Mouse (Mus musculus): ENCODE results near the gene Fam155a. TPM values are rescaled to one million over a fixed set of nuclear protein-coding genes. Genes with fewer than 3 reads are reported as not detected.

Fam155a gene
- total and polyA plus RNA-seq, 2 experiments from 2014 or later = 0.04 to 1.4 TPM

DNA sequence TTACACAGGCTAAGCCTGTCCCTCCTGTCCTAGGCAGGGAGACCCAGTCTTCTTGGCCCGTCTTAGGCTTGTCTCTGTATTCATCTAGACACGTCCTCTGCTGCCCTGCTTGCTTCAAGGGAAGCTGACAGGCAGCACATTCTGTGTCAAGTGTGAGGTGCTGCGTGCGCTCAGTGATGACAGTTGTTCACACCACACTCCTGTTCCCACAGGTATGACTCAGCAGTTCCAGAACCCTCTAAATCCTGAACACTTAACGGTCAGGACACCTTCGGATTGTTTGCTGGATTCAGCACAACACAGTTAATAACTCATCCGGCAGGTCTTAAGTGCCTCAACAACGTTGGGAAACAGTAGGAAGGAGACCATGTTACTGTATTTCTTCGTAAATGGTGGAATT is 532.0 kb downstream of the Fam155a start:
- H3K36me3 ChIP-seq (replicated peaks; ENCODE audit: control insufficient read depth, insufficient read depth, low read length) = no peaks in the 10 kb centered on the region
- H3K27ac ChIP-seq (ENCODE audit: low read depth) = no peak overlapping the region
- H3K9me3 ChIP-seq (replicated peaks; ENCODE audit: control insufficient read depth, low read length) = no peaks in the 10 kb centered on the region
- H3K9ac ChIP-seq (replicated peaks; ENCODE audit: low read depth, low read length) = no peak overlapping the region
- H3K27me3 ChIP-seq (ENCODE audit: control insufficient read depth, insufficient read depth, low read length) = no peaks in the 10 kb centered on the region
- no peak for DNase-seq (ENCODE audit: low spot score)
- H3K4me1 ChIP-seq (ENCODE audit: control insufficient read depth, insufficient read depth) = no peaks in the 10 kb centered on the region
- WGBS = 47% methylated on average over 9 of the region's 9 CpGs
- ATAC-seq (ENCODE audit: insufficient read depth, low read depth) = no peak
- TF ChIP-seq EP300 (IDR thresholded peaks at IDR 0.05; ENCODE audit: low read depth) = no peak
- TF ChIP-seq CTCF (IDR thresholded peaks at IDR 0.05; ENCODE audit: low read depth) = no peak
- H3K4me3 ChIP-seq (ENCODE audit: low read depth, low read length) = no peak overlapping the region
- H3K4me2 ChIP-seq (ENCODE audit: low read depth, low read length) = no peak overlapping the region

DNA sequence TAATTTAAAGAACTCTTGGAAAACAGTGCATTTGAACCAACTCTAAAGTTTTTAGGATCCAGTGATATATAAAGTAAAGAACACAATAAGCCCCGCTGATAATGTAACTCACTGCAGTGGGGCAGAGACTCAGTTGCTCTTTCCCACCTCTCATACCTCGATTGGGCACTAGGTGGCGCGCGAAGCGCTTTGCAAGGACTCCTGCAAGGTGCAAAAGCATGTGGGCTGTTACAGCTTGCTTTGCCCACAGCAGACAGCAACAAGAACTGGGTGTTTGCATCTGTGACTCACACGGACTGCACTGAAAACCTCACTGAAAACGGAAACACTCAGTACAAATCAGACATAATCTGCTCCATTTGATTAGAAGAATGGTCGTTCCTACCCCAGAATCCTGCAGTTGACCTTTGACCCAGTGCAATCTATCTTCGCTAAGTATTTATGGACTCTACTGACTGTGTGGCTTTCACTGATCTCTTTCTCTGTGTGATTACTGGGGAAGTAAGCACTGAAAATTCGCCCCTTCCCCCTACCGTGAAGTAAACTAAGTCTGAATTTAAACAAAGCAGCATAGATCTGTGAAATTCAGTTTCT is 537.5 kb downstream of the Fam155a start:
- H3K27me3 ChIP-seq (ENCODE audit: control insufficient read depth, insufficient read depth, low read length) = no peaks in the 10 kb centered on the region
- H3K9ac ChIP-seq (replicated peaks; ENCODE audit: low read depth, low read length) = no peak overlapping the region
- 10% methylated on average over 12 of the region's 12 CpGs for WGBS
- no peaks in the 10 kb centered on the region for H3K9me3 ChIP-seq (replicated peaks; ENCODE audit: control insufficient read depth, low read length)
- no peaks in the 10 kb centered on the region for H3K36me3 ChIP-seq (replicated peaks; ENCODE audit: control insufficient read depth, insufficient read depth, low read length)
- TF ChIP-seq EP300 (IDR thresholded peaks at IDR 0.05; ENCODE audit: low read depth) (no peak), CTCF (IDR thresholded peaks at IDR 0.05; ENCODE audit: low read depth) (peak; percentile 89)
- H3K4me2 ChIP-seq (ENCODE audit: low read depth, low read length) = no peak overlapping the region
- no peak overlapping the region for H3K4me3 ChIP-seq (ENCODE audit: low read depth, low read length)
- ATAC-seq (ENCODE audit: insufficient read depth, low read depth) (0 out of 2 replicates have a peak, but pooled peaks have one; percentile 30), DNase-seq (ENCODE audit: low spot score) (peak; percentile 35)
- no peak overlapping the region for H3K27ac ChIP-seq (ENCODE audit: low read depth)
- no peaks in the 10 kb centered on the region for H3K4me1 ChIP-seq (ENCODE audit: control insufficient read depth, insufficient read depth)

DNA sequence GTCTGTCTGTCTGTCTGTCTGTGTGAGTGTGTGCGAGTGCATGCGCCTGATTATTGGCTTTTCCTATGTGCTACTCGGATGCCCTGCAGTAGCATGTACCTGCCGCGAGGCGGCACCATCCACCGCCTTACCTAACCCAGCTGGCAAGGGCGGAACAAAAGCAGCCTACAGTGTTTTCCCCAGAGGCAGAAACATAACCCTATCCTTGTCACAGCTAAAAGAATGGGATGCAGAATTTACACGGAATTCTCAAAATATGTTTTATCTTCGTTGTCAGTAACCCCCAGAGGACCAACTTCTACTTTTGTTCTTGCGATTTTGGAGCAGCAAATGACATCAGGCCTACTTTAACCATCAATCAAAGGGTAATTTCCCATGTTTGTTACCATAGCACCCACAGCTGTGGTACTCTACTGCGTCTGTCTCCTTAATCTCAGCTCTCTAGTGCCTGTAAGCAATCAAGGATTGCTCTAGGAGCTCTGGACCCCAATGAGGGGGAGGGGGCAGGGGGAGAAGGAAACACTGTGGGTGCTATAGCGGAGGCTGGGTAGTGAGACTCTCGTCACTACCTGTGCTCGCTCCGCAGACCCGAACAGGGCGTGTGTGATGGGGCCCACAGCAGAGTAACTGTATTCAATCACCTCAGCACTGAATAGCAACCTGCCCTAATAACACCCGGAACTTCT is 543.0 kb downstream of the Fam155a start:
- ATAC-seq (ENCODE audit: insufficient read depth, low read depth) = no peak
- DNase-seq (ENCODE audit: low spot score) = peak; percentile 41
- Histone ChIP-seq H3K4me1 (ENCODE audit: control insufficient read depth, insufficient read depth) (no peaks in the 10 kb centered on the region), H3K27me3 (ENCODE audit: control insufficient read depth, insufficient read depth, low read length) (no peaks in the 10 kb centered on the region), H3K4me3 (ENCODE audit: low read depth, low read length) (no peak overlapping the region), H3K4me2 (ENCODE audit: low read depth, low read length) (no peak overlapping the region), H3K27ac (ENCODE audit: low read depth) (no peak overlapping the region), H3K9me3 (replicated peaks; ENCODE audit: control insufficient read depth, low read length) (no peaks in the 10 kb centered on the region), H3K36me3 (replicated peaks; ENCODE audit: control insufficient read depth, insufficient read depth, low read length) (no peaks in the 10 kb centered on the region), H3K9ac (replicated peaks; ENCODE audit: low read depth, low read length) (no peak overlapping the region)
- 39% methylated on average over 19 of the region's 19 CpGs for WGBS
- TF ChIP-seq CTCF (IDR thresholded peaks at IDR 0.05; ENCODE audit: low read depth) (peak; percentile 82), EP300 (IDR thresholded peaks at IDR 0.05; ENCODE audit: low read depth) (no peak)

DNA sequence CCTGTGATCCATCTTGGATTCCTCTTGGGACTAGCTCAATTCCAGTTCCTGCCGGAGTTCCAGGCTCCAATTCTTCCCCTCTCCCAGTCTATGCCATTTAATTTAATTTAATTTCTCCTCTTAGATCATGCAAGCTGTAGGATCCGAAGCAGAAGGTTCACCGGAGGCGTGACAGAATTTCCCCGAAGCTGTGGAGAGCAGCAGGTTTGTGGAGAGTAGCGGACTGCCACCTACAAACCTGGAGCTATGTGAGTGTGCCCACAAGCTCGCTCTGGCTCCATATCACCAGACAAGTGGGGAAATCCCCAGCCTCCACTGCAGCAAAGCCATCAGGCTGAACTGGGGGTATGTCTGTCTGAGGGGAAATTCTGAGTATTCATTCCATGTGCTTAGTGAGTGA is 544.2 kb downstream of the Fam155a start:
- no peak for TF ChIP-seq EP300 (IDR thresholded peaks at IDR 0.05; ENCODE audit: low read depth)
- WGBS = 73% methylated on average over 7 of the region's 7 CpGs

DNA sequence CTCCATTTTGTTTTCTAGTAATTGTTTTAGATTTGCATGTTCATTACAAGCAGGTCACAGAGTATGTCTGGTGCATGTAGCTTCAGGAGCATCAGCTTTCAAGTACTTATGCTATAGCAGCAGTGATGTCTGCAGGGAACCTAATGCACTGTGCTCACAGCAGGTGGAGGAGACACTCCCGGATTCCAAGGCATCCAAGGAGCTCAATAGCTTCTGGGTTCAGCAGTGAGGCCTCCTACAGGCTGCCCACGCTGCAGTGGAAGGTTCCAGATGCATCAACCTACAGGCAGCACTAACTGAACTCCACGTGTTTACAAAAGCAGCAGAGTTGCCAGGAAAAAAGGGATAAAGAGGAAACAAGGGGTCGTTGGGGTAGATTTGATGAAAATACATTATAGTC is 559.2 kb downstream of the Fam155a start:
- Histone ChIP-seq H3K4me2 (ENCODE audit: low read depth, low read length) (no peak overlapping the region), H3K9me3 (replicated peaks; ENCODE audit: control insufficient read depth, low read length) (0 out of 2 replicates have a peak, but pooled peaks cover 3% of the 10 kb centered on the region), H3K36me3 (replicated peaks; ENCODE audit: control insufficient read depth, insufficient read depth, low read length) (no peaks in the 10 kb centered on the region), H3K27me3 (ENCODE audit: control insufficient read depth, insufficient read depth, low read length) (no peaks in the 10 kb centered on the region), H3K4me3 (ENCODE audit: low read depth, low read length) (no peak overlapping the region), H3K4me1 (ENCODE audit: control insufficient read depth, insufficient read depth) (no peaks in the 10 kb centered on the region), H3K9ac (replicated peaks; ENCODE audit: low read depth, low read length) (no peak overlapping the region), H3K27ac (ENCODE audit: low read depth) (no peak overlapping the region)
- no peak for ATAC-seq (ENCODE audit: insufficient read depth, low read depth)
- TF ChIP-seq CTCF (IDR thresholded peaks at IDR 0.05; ENCODE audit: low read depth) (no peak), EP300 (IDR thresholded peaks at IDR 0.05; ENCODE audit: low read depth) (no peak)
- no peak for DNase-seq (ENCODE audit: low spot score)
- WGBS = 51% methylated on average over 4 of the region's 4 CpGs

More for the DNA sequence above, 544.2 kb downstream of the Fam155a start:
- Histone ChIP-seq H3K9me3 (replicated peaks; ENCODE audit: control insufficient read depth, low read length) (no peaks in the 10 kb centered on the region), H3K4me3 (ENCODE audit: low read depth, low read length) (no peak overlapping the region), H3K27ac (ENCODE audit: low read depth) (no peak overlapping the region), H3K4me1 (ENCODE audit: control insufficient read depth, insufficient read depth) (no peaks in the 10 kb centered on the region), H3K4me2 (ENCODE audit: low read depth, low read length) (no peak overlapping the region), H3K9ac (replicated peaks; ENCODE audit: low read depth, low read length) (no peak overlapping the region), H3K36me3 (replicated peaks; ENCODE audit: control insufficient read depth, insufficient read depth, low read length) (no peaks in the 10 kb centered on the region), H3K27me3 (ENCODE audit: control insufficient read depth, insufficient read depth, low read length) (no peaks in the 10 kb centered on the region)
- ATAC-seq (ENCODE audit: insufficient read depth, low read depth) (no peak), DNase-seq (ENCODE audit: low spot score) (no peak)

Data from heart, postnatal 0 days (tissue).